Mouse (Mus musculus) bone marrow macrophage, adult 2 months (primary cell): ENCODE measurements around the gene Plekhg6. TPM values are rescaled to one million over a fixed set of nuclear protein-coding genes. Genes with fewer than 3 reads are reported as not detected.

Experiments
- H3K27ac ChIP-seq: 2 replicates; pipeline ENCODE4 v1.5.1; 2012; ENCODE audit warnings: low read depth, low read length; ENCODE audit not compliant: insufficient read depth
- H3K4me1 ChIP-seq: 2 replicates; pipeline ENCODE4 v1.6.1; 2012; ENCODE audit warnings: low read length; ENCODE audit not compliant: control insufficient read depth, insufficient read depth
- H3K4me3 ChIP-seq: 2 replicates; pipeline ENCODE4 v1.5.1; 2012; ENCODE audit warnings: mild to moderate bottlenecking, low read length, moderate library complexity; ENCODE audit not compliant: insufficient read depth
- CTCF ChIP-seq: IDR thresholded peaks from 2 replicates; pipeline ENCODE4 v1.5.1; 2012; ENCODE audit warnings: low read depth, mild to moderate bottlenecking, low read length, moderate library complexity
- POLR2A ChIP-seq: IDR thresholded peaks from 2 replicates; pipeline ENCODE4 v1.6.1; 2012; ENCODE audit warnings: mild to moderate bottlenecking, low read depth, low read length, borderline replicate concordance
- polyA plus RNA-seq: library from polyadenylated mRNA; stranded (reverse); fragments of >200 nt; gene quantifications from 2 replicates; pipeline ENCODE4 v1.2.4, GENCODE M21; 2012; ENCODE audit not compliant: missing spikeins, insufficient read depth, insufficient read length

Plekhg6 gene
- polyA plus RNA-seq, 1 experiment: not detected

- Histone ChIP-seq H3K4me1 (peaks cover 51% of the 10 kb centered on the region), H3K4me3 (peak within 1 kb of the TSS; percentile 89), H3K27ac (peak within 1 kb of the TSS; percentile 86)
- TF ChIP-seq CTCF (no peak), POLR2A (no peak)
Observed at GRCm38 (mm10) chr6:125348721-125349574, 31.6 kb downstream of the Plekhg6 start, which contains the start of gene Tnfrsf1a. Tnfrsf1a (plus strand) TSS chr6:125349362.

GRCm38 (mm10) chr6:125346029-125346428 is 34.6 kb downstream of the Plekhg6 start:
- Histone ChIP-seq H3K4me1 (peaks cover 38% of the 10 kb centered on the region), H3K27ac (no peak overlapping the region), H3K4me3 (no peak overlapping the region)
- TF ChIP-seq CTCF: no peak
- TF ChIP-seq POLR2A: no peak

GRCm38 (mm10) chr6:125345625-125346024 is 35.0 kb downstream of the Plekhg6 start:
- Histone ChIP-seq H3K27ac (peak overlapping the region; percentile 36), H3K4me1 (peaks cover 42% of the 10 kb centered on the region), H3K4me3 (no peak overlapping the region)
- TF ChIP-seq POLR2A (no peak), CTCF (no peak)

GRCm38 (mm10) chr6:125344866-125345265 is 35.7 kb downstream of the Plekhg6 start:
- TF ChIP-seq POLR2A (no peak), CTCF (no peak)
- H3K4me1 ChIP-seq: peaks cover 48% of the 10 kb centered on the region
- H3K27ac ChIP-seq: peak overlapping the region; percentile 36
- no peak overlapping the region for H3K4me3 ChIP-seq

GRCm38 (mm10) chr6:125344084-125344483 is 36.5 kb downstream of the Plekhg6 start:
- Histone ChIP-seq H3K27ac (no peak overlapping the region), H3K4me1 (peaks cover 54% of the 10 kb centered on the region), H3K4me3 (no peak overlapping the region)
- no peak for TF ChIP-seq POLR2A
- TF ChIP-seq CTCF: no peak

- TF ChIP-seq CTCF: no peak
- TF ChIP-seq POLR2A: no peak
- peaks cover 51% of the 10 kb centered on the region for H3K4me1 ChIP-seq
- H3K4me3 ChIP-seq: no peak overlapping the region
- H3K27ac ChIP-seq: no peak overlapping the region
Observed at GRCm38 (mm10) chr6:125342198-125342597, 38.4 kb downstream of the Plekhg6 start.

GRCm38 (mm10) chr6:125340244-125340643 is 40.3 kb downstream of the Plekhg6 start:
- Histone ChIP-seq H3K4me3 (no peak overlapping the region), H3K4me1 (peaks cover 47% of the 10 kb centered on the region), H3K27ac (no peak overlapping the region)
- TF ChIP-seq POLR2A (no peak), CTCF (no peak)

- no peak overlapping the region for H3K4me3 ChIP-seq
- no peak overlapping the region for H3K27ac ChIP-seq
- TF ChIP-seq POLR2A (no peak), CTCF (no peak)
- H3K4me1 ChIP-seq: peaks cover 50% of the 10 kb centered on the region
Observed at GRCm38 (mm10) chr6:125338791-125339660, 41.6 kb downstream of the Plekhg6 start.

- Histone ChIP-seq H3K4me1 (peaks cover 38% of the 10 kb centered on the region), H3K4me3 (peak overlapping the region; percentile 15), H3K27ac (peak overlapping the region; percentile 37)
- TF ChIP-seq CTCF: no peak
- no peak for TF ChIP-seq POLR2A
Observed at GRCm38 (mm10) chr6:125334356-125334755, 46.2 kb downstream of the Plekhg6 start.
